Mouse (Mus musculus) small intestine, adult 2 months (tissue): ENCODE measurements around the gene E130208F15Rik.

Experiments
- CTCF ChIP-seq: fragments of 200-500 bp; IDR thresholded peaks from 2 replicates; pipeline ENCODE4 v1.5.1; 2012; ENCODE audit warnings: low read depth, mild to moderate bottlenecking, control low read depth, inconsistent platforms, low read length, moderate library complexity, mixed read lengths; ENCODE audit not compliant: insufficient replicate concordance, insufficient read length; ENCODE audit errors: extremely low read depth
- POLR2A ChIP-seq: fragments of 200-500 bp; IDR thresholded peaks from 2 replicates; pipeline ENCODE4 v1.6.1; 2012; ENCODE audit warnings: low read depth, mild to moderate bottlenecking, control low read depth, inconsistent platforms, low read length, moderate library complexity

GRCm38 (mm10) chr7:30320946-30321345 is 594 bp upstream of the E130208F15Rik start:
- TF ChIP-seq CTCF = no peak
- no peak for TF ChIP-seq POLR2A
